Mouse (Mus musculus) cerebellum, postnatal 4 days (tissue): ENCODE data around the gene Txnl4b.

Experiments used
- DNase-seq, 2 experiments: peaks; one replicate each; pipeline ENCODE4 v3.0.0; 2022; ENCODE audit warnings: low spot score in 2 of 2, mixed read lengths in 1 of 2

Gene Txnl4b

DNA sequence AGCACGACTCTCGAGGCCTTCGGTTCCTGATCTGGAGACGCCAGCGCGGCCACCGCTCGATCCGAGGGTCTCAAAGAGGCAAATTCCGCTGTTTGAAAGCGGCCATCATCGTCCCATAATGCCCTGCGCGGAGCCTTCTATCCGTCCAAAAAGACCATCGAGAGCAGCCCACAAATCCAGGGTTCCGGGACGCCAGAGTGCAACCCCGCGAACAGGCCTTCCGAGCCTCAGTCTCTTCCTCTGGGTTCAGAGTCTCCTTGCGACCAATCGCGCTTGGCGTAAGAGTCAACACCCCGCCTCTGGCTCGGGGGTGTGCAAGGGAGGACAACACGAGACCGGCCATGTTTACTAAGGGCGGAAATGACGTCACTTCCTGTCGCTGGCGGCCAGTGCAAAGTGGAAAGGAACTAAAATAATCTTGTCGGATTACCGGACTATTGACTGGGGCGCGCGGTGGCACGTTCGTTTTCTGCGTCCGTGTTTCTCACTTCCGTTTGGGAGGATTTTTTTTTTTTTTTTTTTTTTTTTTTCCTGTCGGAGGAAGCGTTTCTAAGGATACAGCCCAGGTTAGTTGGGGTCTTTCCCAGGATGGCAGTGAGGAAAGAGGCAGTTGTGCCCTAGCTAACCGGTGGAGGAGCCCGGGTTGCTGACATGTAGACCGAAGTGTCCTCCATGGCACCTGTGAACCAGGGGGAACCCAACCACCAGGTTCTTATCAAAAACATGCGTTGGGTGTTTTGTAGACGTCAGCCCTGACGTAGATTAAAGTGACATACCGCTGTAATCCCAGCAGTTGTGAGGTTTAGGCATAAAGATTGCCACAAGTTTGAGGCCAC is at the start of gene Txnl4b, which contains the start of gene Dhx38:
Gene Txnl4b, plus strand, starts transcription at position 395 of the 836 bp plus-strand sequence.
Gene Dhx38, minus strand, starts transcription at position 364 of the 836 bp plus-strand sequence.
- DNase-seq: peak; percentile 95 to 97

DNA sequence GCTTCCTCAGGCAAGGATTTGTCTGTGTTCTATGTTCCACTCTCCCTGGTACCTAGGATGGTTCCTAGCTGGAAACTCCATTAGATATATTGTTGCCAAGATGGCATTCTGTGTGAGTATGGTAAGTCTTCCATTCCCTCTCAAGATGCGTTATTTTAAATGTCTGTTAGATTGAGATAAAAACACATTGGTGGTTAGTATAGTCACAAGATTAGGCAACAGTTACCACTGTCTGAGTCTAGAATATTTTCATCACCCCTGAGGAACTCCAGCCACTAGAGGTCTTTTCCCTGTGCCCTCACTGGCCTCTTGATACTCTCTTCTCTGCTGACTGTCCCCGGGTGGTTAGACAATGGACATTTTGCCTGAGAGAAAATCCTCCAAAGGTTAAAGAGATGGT is 41.7 kb upstream of the Txnl4b start:
- DNase-seq: no peak

DNA sequence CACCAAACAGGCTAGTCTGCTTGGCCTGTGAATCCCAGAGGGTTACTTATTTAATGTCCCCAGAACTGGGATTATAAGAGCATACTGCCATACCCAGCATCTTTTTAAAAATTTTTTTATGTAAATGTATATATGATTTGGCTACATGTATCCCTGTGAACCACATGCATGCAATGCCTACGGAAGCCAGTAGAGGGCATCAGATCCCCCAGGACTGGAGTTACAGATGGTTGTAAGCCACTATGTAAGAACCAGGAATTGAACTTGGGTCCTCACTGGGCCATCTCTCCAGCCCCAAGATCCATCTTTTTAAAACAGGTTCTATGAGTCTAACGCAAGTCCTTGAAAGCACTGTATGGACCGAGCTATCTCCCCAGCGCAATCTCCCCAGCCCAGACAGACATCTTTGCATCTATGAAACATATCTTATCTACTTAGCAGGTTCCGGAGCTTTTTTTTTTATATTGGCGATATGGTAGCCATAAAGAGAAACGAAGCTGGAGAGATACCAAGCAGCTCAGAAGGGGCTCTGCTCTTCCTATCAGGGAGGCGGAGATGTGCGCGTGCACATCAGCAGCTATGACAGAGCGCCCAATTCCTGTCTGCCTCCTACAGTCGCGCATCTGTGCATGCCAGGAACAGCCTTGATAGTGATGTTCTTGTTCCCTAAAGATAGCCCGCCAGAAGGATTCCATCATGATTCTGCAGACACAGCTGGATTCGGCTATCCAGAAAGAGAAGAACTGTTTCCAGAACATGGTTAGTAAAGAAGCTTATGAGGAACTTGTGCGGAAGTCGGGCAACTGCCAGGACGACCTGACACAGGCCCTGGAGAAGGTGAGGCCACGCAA is 30.3 kb upstream of the Txnl4b start:
- DNase-seq: peak in 1 of 2 experiments; percentile 44

DNA sequence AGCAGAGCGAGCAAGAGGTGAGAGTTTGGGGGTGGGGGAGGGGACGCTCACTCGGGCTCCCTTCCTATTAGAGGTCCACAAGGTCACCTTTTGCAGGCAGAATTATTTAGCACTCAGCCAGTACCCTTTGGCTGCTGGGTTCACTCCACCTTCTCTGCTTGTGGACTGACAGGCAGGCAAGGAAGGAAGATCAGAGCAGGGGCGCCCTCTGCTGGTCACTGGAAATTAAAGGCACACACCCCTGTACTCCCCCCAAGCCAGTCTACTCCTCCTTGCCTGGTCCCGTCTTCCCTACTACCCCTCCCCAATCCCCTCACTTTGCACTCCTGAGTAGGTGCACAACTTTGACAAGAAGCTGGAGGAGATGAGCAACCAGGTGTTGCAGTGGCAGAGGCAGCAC is 29.0 kb upstream of the Txnl4b start:
- peak; percentile 64 to 82 for DNase-seq

DNA sequence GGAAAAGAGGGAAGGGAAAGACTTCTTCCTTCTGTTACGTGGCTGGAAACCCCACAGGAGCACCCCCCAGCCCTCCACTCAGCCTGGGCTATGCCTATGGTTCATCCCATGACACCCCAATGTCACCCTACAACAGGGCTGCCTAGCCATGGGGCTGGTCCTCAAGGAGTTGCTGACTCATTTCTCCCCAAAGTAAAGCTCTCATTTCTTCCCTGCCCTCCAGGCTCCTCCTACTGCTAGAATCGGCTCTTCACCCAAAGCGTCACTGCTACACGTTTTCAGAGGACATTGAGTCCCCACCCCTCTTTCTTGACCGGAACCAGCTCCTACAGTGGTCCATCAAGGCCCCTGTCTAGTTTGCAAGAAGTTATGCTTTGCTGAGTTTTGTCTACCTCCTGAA is 23.5 kb upstream of the Txnl4b start:
- DNase-seq: no peak

DNA sequence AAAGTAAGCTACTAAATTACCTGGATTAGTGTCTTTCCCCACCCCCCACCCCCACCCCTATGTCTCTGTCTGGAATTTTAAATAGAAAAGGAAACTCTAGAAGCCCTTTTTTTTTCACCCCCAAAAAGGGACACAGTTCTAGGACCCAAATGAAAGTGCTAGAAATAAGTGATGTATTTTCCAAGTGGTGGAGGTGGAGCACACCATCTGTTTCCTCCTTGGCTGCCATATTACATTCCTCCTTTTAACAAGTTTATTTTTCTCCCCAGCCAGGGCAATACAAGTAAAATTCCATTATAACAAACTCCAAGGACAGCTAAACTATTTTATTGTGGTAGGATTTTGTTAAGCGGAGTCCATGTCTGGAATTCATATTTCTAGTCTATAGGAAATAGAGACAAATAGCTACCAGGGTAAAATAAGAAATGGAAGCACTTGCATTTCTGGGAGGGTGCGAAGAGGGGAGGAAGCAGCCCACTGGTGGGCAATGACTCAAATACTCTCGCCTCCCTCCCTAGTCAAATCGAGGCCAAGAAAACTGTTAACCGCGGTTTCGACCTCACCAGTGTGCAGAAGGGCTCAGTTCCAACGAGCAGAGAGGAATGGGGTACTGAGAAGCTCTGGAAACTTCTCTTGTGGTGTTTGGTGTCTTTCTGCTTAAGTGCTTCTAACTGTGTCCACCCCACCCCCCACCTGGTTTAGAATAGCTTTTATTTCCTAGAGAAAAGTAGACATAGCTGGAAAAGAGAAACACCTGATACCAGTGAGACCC is 22.8 kb upstream of the Txnl4b start:
- no peak for DNase-seq

DNA sequence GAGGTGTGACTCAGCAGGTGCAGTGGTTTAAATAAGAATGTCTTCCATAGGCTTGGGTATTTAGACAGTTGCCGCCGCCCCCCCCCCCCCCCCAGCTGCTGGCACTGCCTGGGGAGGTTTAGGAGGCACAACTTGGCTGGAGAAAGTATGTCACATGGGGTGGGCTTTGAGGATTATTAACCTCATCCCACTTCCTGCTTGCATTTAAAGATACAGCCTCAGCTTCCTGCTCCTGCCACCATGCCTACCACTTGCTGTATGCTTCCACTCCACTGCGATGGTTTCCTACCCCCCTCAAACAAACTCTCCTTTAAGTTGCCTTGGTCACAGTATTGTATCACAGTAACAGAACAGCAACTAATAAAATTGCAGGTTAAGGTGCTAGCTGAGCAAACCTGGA is 21.6 kb upstream of the Txnl4b start:
- DNase-seq: no peak

DNA sequence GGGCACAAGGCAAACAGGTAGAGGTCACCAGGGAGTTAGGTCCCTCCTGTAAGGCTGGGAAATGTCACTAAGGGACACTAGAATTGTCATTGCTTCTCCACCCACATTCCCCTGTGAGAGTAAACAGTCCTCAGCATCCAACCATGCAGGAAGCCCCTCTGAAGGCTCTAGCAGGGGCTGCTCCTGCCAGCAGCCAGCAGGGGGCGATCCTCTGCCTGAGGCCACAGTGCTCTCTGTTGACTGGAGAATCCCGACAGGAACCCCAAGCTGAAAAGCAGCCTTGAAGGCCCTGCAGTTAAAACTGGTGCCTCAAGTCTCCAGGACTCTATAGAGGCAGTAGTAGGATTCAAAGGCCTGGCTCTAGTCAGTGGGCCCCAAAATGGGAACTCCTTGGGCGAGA is 14.0 kb upstream of the Txnl4b start:
- DNase-seq: peak in 1 of 2 experiments; percentile 14

DNA sequence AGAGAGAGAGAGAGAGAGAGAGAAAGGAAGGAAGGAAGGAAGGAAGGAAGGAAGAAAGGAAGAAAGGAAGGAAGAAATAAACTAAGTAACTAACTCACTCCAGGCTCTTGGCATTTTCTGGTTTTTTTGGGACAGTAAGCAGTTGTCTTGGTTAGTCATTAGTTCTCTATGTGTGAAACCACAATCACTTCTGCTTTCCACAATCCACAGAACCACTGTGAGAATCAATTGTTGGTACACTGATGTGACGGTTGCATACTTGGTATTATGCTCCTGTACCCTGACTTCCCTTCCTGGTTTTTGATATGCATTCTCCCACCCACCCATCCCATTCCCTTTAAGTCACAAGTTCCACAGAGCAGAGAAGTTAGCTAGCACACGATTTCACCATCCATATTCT is 1.8 kb upstream of the Txnl4b start:
- DNase-seq: no peak

DNA sequence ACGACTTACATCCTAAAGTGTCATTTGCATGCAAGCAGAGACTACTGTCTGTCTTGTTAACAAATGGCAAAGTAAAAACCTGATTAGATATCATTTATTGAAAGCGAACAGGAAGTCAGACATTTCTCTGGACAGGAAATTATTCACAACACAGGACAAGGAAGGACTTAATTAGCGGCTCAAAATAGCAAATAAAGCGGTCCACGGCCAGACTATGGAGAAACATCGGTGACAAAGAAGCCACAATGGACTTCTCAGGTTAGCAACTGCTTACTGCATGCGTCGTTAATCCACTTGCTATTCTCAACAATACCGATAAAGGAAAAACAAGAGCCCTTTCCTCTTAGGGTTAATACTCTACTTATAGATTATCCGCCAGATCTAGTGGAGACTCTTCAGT is 926 bp upstream of the Txnl4b start:
- no peak for DNase-seq

DNA sequence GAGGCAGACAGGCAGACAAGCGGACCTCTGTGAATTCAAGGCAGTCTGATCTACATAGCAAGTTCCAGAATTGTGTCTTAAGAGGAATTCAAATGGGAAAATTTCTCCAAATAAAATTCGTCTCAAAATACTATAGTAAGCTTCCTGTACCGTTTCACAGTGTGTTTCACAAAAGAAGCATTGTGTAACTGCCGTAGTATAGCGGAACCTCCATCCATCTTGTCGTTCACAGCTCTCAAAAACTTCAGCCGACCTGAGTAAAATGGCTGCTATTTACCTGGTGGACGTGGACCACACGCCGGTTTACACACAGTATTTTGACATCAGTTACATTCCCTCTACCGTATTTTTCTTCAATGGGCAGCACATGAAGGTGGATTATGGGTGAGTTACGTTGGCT is 5.4 kb downstream of the Txnl4b start:
- no peak for DNase-seq

DNA sequence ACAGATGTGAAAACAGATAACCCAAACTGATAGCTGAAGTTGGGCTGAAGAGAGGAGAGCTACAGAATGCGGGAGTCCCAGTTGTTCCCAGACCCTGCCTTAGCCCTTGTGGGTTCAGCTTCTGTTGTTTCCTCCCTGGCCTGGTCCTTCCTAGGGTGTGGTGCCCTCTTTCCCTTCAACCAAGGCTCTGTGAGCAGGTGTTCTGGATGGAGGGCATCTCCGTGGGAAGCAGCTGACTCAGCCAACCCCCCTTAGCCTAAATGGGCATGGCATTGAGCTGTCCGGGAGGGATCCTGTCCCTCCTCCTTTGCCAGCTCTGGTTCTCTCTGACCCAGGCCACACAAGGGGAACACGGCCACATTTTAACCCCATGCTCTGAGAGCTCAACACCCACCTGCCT is 10.6 kb downstream of the Txnl4b start:
- no peak for DNase-seq

DNA sequence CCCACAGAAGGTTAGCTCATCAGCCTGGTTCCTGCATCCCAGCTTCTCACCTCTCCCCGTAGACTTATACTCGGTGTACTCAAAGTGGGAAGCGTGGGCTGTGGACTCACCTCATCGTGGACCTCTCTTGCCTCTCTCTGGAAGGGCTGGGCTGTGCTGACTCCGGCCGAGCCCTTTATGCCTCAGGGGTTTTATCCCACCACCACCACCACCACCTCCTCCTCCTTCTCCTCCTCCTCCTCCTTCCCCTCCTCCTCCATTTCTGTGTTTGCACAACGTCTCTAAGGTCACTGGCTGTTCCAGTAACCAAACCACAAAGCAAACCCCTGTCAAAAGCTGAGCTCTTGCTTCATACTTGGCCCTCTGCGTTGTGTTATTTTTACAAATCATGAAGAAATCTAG is 13.2 kb downstream of the Txnl4b start, which contains the start of gene Hp:
Gene Hp, minus strand, starts transcription at position 273 of the 402 bp plus-strand sequence.
- DNase-seq: no peak

DNA sequence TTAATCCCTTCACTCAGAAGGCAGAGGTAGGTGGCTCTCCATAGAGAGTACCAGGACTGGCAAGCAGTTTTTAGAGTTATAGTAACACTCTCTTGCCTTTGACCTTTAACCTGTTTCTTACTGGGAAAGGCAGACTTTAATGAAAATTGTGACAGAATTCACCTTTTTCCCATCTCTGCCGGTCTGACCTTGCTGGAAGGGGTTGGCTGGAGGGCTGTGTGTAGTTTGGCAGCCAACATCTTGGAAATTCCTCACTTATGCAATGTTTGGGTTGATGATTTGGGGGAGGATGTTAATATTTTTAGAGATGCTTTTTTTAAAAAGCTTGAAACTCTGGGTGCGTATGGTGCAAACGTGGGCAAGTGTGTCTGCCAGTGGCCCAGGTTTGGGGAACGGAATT is 18.6 kb downstream of the Txnl4b start:
- no peak for DNase-seq

DNA sequence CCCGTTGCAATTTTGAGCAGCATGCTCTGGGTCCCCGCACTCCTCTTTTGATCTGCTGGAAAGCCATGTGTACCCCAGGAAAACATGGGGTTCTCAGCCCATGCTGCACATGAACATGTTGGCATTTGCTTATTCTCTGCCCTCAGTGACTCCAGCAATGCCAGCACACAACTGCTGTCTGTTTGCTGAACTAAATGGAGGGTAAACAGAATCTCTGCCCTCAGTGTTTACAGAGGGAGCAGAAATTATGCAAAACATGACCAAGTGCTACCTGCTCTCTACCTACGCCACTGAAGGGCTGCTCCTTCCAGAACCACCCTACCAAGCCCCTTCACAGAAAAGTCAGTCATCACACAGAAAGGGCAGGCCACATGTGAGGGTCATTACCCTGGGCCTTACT is 19.1 kb downstream of the Txnl4b start:
- no peak for DNase-seq

DNA sequence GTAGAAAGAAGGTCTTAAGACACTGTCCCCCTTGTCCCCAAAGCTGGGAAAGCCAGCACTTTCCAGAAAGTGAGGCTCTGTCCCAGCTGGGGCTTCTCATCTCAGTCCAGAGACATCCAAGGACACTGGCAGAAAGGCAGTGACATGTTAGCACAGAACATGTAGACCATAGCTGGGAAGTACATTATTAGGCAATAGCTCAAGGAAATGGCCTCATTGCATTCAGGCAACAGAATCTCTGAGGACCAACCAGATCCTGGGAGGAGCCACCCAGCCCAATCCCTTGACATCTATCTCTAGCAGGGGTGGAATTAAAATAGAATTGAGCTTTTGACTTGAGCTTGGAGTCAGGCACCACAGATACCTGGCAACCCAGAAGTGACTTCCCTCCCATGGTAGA is 20.0 kb downstream of the Txnl4b start:
- no peak for DNase-seq

DNA sequence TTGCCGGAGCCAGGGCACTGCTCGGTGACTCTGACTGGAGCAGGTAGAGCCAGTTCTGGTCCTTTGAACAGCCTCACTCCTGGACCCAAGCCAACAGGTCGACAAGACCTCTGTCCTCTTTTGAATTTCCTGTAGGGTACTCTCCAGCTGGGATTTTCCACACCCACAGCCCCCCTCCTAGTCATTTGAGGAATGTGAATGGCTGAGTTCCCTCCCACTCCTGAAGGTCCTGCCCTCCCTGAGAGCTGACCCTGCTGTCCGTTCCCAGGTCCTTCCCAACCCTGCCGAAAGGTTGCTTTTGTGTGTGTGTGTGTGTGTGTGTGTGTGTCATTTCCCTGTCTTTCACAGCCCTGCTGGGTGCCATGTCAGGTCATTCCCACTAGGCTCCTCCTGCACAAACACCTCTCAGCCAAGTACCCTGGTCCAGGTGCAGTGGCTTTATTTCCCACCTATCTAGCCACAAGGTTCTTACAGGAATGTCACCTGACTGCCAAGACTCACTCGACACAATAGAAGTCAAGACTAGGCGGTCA is 21.3 kb downstream of the Txnl4b start:
- DNase-seq: no peak

DNA sequence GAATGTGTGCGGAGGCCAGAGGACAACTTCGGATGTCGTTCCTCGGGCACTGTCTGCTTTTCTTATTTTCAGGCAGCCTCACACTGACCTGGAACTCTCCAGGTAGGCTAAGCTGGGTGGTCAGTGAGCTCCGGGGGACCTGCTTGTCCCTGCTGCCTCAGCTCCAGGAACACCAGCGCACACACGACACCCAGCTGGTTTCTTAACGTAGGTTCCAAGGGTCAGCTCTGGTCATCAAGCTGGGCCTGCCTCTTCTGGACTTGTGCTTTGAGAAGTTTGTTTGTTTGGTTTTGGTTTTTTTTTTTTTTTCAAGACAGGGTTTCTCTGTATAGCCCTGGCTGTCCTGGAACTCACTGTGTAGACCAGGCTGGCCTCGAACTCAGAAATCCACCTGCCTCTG is 25.2 kb downstream of the Txnl4b start:
- DNase-seq: no peak

DNA sequence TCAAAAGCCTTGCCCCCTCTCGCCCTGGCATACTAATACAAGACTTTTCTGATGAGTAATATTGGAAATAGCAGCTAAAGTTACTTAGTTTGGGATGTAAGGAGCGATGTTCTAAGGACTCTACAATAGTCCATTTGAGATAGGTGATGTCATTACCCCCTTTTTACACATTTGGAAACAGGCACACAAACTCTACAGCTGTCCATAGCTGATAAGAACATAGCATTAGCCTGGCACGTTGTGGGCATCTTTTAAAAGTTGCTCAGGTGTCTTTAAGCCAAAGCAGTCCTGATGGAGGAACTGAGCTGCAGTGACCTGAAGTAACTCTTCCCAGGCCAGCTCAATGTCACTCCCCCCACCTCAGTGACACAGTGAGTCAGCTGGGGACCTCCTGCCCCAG is 25.7 kb downstream of the Txnl4b start:
- no peak for DNase-seq

DNA sequence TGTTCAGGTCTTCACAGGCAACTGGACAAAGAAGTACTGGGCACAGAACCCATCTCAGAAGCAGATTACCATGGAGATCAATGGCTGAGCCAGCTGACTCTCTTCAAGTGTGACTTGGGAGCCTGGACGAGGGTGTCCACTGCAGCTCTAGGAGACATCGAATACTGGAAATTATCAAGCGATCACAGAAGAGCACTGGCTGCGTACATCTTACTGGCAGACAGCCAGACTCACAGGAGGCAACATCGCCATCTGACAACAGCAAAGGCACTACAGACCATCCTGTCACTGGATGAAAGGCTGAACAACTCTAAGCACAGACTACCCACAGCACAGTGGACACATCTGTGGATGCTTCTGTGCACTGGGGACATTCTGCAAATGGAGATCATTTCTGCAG is 26.5 kb downstream of the Txnl4b start:
- no peak for DNase-seq

DNA sequence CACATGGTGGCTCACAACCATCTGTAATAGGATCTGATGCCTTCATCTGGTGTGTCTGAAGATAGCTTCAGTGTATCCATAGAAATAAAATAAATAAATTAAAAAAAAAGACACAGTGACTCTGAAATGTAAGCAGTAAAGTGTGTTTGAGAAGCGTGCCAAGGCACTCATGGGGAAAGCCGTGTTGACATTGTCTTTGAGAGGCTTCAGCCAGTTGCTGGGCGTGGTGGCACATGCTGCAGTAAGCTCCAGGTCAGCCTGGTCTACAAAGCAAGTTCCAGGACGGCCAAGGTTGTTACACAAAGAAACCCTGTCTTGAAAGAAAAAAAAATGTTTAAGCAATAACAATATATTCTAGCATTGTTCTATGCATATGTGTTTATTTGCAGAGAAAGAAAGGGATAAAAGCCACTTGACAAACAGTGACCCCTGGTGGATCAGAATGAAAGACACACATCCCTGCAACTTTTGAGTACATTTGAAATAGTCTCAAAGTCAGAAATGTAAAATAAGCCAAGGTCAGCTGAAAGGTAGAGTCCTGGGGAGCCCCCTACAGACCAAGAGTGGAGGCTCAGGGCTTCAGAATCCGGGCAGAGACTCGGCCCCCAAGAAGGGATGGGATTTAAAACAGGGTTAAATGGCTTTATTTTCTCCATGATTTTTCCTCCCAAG is 27.6 kb downstream of the Txnl4b start:
- no peak for DNase-seq
